Mouse (Mus musculus) 3134 (cell line): ENCODE data around the gene Samd8.

ENCODE experiments used
- DNase-seq: peaks from one replicate; pipeline ENCODE4 v3.0.0-alpha.2; 2011; ENCODE audit warnings: low spot score; ENCODE audit not compliant: insufficient read length; ENCODE audit errors: extremely low read depth

The Samd8 gene

DNA sequence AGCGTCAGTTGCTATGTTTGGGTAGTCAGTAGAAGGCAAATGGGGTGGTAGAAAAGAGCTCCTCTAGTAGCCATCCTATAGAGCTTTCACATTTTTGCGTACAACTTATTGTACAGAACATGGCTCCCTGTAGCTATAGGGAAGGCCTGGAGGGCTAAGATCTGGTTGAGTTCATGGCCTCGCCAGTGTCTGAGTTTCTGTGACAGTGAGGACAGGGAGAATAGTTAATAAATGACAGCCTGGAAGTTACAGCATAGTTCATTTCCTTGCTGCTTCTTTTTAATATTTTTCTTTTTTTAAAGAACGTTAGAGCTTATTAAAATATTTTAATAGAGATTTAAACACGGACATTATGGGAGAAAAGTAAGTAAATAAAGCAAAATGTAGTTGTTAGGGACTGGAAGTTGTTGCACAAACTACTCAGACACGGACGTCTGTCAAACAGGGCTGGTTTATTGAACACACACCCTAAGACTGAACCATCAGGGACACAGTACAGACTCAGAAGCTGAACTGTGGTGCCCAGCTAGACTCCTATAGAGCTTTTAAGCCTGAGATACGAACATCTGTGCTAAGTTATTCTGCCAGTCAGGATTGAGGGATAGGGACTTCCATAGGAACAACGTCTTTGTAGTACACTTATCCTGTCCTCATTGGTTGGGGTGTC, 40.4 kb downstream of the Samd8 start:
- DNase-seq: no peak

DNA sequence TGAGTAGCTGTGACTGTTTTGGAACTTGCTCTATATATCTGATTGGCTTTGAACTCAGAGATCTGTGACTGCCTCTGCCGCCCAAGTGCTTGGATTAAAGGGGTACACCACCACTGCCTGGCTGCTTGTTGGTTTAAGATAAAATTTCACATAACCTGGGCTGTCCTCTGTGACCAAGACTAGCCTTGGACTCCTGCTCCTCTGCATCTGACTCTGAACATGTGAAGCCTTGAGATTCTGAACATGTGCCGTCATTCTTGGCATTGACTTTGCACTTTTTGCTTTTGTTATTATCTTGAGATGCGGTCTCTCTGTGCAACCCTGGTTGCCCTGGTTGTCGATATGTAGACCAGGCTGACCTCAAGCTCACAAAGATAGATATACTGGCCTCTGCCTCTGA, 41.4 kb downstream of the Samd8 start:
- no peak for DNase-seq

DNA sequence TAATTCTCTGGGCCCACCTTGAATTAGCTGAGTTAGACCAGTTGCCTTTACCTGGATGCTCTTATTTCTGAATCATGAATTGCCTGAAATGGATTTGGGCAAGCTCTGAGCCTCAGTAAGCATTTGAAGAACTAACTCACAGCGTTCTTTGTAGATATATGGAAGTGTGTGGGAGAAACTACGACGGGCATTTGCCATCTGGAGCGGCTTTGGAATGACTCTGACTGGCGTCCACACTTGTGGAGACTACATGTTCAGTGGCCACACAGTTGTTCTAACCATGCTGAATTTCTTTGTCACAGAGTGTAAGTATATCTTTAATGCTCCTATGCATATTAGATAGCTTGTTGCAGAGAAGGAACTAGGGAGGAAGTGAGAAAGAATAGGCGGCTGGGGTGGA, 41.9 kb downstream of the Samd8 start:
- DNase-seq: no peak

DNA sequence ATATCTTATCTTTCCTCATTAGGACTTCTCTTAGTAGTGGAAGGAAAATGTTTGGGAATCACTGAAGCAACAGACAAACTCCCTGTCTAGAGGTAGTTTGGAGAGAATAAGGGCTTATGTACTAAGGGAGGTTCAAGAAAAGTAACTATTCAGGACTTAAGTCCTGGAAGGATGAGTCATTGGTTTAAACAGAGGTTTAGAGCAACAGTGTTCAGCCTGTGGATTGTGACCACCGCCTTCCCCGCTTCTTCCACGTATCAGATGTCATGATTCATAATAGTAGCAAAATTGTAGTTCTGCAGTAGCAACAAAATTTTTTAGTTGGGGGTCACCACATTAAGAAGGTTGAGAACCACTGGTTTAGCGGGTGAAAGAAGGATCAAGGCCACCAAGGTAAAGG, 50.3 kb downstream of the Samd8 start:
- DNase-seq: no peak

DNA sequence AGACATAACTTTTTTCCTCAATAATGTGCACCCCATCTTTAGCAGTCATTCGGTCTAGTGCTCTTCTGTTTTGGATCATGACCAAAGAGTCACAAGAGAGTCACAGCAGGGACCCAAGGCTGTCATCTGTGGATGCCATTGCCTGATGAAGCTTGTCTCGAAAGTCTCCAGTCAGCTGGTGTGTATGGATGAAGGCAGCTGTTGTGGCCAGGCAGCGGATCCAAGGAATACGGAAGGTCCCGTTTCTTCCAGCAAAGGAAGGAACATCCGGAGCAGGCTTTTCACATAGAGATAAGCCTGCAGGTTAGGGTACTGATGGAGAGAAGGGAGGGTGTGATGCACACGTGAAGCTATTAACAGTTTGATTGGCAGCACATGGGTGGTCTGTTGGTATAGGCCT, 51.3 kb downstream of the Samd8 start:
- no peak for DNase-seq

DNA sequence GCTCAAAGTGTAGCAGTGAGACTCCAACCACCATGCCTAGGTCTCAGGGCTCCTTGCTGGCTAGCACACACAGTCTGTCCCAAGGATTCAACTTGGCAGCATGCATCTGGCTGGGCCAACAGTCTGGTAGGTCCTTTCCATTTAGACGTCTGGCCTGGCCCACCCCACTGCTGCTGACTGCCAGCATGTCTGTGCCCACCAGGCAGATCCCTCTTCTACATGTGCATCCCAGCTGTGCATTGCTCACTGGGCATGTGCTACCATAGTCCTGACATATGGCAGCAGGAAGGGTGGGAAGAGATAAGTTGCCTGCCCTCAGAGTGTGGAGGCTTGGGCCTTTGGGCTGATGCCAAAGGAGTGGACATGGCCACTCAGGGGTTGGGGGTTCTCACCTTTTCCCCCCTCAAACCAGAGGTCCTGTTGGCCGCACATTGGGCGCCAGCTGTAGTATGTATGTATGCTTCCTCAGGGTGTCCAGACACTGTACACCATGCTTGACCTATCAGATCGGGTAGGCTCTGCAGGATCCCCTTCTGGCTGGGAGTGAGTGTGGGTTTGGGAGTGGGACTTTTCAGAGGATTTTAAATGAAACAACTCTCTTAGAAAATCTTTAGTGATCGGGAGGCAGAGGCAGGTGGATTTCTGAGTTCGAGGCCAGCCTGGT, 52.3 kb downstream of the Samd8 start:
- DNase-seq: no peak

DNA sequence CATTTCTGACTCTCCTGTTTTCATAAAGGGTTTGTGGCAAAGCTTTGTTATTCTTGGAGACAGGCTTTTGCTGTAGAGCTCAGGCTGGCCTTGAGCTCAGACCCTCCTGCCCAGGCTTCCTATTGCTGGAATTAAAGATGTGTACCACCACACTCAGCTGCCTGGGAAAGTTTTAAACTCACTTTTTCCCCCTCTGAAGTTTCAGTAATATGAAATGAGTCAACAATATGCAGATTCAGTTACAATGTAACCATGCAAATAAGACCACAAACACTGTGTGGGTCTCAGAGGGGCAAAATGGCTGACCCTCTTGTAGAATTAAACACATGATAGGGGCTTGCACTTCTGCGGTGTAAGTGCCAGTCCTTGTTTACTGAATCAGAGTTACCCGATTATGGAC, 55.9 kb downstream of the Samd8 start:
- DNase-seq: no peak

DNA sequence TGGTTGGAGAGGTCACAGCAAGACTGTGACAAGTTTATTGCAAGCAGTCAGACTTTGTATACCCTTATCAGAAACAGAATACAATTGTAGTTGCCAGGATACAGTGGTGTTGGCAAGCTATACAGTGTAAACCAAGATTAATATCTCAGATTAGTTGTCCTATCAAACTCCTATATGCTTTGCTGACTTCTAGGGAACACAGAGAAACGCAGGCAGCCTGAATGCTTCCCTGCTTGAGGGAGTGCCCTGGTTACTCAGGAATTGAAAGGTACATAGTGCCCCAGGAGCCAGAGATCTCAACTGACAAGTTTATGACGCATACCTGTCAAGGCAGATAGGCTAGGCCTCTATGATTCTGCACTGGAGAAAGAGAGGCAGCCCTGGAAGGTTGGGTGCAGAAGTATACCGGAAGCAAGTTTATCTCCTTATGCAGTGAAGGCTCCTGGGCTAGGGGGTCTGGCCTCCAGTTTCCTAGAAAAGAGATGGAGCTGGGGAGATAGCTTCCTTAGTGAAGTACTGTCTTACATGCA, 56.4 kb downstream of the Samd8 start:
- no peak for DNase-seq

DNA sequence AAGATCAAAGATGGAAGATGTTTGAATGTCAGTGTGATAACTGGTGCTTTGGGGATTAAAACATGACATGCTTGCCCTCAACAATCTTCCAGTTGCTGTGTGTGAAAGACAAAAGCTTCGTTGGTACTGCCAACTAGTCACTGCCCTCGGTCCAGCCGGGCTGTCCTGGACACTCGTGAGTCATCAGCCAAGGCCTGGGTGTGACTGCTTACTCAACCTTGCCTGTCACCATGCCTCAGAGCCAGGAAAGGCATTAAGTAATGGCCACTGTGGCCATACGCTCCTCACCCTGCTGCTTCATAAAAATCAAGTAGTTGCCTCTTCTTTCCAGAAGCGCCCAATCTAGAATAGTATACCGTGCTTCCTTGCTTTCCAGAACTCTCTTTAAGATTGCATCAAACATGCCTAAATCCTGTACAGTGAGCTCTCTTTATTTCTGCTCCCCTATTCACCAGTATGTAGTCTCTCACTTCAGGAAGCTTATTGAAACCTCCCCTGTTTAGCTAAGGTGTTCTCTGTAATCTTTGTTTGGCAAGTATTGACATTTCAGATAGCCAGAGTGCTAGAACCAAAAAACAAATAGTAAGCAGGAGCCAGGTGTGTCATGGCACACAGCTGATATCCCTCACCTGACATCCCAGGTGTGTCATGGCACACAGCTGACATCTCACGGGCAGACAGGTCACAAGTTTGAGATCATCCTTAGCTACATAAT, 58.0 kb downstream of the Samd8 start:
- DNase-seq: peak; percentile 70

DNA sequence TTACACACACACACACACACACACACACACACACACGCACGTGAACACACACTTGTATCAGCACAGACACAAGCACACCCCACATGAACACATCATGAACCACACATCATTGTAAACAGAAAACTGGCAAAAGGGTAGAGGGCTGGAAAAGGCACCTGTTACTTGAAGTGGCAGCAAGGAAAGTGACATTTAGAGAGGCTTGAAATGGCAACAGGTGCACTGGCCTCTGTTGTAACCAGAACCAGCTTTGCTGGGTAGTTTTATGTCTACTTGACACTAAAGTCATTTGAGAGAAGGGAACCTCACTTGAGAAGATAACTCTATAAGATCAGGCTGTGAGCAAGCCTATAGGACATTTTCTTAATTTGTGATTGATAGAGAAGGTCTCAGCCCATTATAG, 59.1 kb downstream of the Samd8 start:
- no peak for DNase-seq

DNA sequence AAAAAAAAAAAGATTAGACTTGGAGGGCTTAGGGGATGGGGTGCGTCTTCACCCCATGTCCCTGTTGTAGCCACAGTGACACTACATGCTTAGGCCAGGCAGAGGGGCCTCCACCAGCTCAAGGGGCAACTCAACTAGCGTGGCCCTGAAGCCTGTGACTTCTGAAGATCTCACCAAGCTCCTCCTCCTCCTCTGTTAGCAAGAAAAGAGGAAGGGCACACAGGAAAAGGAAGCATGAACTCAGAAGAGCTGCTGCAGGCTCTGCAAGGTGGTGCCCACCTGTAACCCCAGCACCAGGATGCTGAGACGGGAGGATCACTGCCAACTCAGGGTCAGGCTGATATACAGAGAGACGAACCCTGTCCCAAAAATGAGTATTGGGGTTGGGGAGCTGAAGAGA, 61.0 kb downstream of the Samd8 start:
- no peak for DNase-seq

DNA sequence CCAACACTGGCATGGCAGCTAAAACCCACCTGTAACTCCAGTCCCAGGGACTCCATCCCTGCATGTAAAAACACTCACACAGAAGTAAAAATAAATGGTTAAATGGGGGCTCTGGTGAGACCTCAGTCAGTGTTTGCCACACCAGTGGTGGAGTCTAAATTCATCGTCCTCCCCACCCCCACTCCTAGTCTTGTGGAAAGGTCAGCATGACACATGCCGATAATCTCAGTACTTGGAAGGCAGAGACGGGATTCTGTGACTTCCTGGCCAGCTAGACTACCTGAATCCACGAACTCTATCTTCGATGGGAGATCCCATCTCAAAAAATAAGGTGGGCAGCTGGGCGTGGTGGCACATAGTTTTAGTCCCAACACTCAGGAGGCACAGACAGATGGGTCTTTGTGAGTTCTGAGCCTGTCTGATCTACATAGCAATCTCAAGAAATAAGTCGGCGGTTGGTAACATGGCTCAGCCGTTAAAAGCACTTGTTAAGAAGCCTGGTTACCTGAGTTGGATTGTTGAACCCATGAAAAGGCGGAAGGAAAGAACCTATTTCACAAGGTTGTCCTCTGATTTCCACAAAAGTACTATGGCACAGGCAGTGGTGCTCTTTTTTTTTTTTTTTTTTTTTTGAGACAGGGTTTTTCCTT, 61.5 kb downstream of the Samd8 start:
- no peak for DNase-seq

DNA sequence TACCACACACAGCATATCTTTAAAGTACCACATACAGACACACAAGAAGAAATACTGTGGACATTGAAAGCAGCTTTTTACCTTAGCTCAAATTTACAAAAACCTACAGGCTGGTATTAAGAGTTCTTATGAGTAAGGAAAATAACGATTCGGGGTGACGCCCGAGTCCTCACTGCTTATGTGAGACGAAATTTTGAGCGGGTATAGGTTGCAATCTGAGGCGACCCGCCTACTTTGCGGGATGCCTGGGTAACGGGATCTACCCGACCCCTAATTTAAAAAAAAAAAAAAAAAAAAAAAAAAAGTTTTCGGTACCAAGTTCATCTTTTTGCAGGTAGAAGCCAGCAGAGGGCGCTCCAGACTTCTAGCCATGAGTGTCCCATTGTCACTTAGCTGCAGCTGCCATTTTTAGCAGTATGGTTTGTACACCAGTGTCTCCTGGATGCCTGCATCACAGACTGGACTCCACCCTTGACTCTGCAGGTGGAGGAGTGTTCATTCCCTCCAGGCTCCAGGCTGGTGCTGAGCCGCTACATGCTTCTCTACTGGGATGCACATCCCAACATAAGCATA, 62.3 kb downstream of the Samd8 start:
- peak; percentile 32 for DNase-seq

DNA sequence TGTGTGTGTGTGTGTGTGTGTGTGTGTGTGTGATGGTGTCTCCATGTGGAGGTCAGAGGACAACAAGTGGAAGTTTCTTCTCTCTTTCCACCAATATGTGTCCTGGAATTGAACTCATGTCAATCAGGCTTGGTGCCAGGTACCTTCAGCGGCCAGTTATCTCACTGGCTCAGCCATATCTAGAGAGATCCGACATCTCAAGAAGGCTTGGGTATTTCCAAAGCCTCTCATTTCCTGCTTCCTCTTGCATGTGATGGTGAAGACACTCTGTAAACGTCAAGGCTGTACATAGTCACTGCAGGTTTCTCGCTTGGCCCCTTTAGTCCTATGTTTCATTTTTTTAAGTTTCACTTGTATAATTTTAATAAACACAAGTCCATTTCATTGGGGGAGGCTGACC, 62.9 kb downstream of the Samd8 start:
- DNase-seq: no peak

DNA sequence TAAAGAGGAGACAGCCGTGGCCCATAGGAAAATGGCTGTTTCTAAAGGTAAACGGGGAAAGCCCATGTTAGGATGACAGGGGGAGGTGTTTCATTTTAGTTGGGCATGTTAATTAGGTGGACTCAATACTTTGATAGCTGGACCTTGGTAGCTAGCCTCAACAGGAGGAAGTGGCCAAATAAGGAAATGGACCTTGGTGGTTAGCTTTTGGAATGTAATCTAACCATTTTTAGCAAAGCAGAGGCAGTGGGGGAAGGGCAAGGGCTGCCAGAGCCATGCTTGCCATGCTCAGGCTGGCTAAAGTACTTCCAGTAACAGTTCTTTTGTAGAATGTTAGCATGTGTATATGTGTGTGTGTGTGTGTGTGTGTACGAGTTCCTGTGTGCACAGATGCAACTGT, 63.5 kb downstream of the Samd8 start:
- peak; percentile 18 for DNase-seq

DNA sequence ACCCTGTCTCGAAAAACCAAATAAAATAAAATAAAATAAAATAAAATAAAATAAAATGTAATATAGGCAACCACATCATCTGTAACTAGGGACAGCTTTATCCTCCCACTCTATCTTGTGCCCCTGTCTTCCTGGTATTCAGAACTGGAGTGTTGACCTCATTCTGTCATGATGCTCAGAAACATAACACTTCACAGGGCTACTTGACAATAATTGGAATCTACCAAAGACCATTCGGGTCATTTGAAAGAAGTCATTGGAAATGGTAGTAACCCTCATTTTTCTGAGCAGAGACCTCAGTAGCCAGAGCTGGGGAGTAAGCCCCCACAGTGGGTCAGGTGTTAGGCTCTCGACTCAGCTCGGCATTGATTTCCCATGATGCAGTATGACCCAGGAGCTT, 64.3 kb downstream of the Samd8 start:
- DNase-seq: no peak

DNA sequence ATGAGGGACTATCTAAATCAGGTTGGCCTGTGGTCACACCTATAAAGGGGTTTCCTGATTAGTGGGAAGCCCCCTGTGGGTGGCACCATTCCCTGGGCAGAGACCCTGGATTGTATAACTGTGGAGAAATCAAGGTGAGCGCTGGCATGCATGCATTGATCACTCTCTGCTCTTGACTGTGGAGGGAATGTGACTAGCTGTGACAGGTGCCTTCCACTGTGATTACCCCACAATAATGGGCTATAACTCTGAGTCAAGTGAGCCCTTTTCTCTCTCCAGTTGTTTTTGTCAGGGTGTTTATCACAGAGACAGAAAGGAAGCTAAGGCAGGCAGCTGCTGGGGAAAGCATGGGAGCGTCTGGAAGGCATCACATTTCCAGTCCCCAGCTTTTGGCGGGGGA, 65.9 kb downstream of the Samd8 start:
- DNase-seq: no peak

DNA sequence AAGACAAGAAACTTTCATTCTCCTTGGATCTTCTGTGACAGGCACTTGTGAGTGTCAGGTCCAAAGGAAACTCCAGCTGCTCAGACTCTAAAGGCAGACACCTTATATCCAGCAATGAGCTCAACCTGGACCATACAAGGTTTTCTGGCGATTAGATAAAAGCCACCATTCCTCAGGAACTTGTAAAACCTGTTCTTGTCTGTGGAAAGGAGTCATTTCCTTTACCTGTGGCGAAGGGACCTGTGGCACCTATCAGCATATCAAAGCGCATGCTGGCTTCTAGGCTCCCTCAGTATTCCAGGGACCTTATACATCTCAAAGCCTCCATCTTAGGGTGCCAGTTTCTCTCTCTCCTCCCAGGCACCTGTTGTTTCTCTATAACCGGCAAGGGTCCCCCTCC, 67.1 kb downstream of the Samd8 start:
- no peak for DNase-seq

DNA sequence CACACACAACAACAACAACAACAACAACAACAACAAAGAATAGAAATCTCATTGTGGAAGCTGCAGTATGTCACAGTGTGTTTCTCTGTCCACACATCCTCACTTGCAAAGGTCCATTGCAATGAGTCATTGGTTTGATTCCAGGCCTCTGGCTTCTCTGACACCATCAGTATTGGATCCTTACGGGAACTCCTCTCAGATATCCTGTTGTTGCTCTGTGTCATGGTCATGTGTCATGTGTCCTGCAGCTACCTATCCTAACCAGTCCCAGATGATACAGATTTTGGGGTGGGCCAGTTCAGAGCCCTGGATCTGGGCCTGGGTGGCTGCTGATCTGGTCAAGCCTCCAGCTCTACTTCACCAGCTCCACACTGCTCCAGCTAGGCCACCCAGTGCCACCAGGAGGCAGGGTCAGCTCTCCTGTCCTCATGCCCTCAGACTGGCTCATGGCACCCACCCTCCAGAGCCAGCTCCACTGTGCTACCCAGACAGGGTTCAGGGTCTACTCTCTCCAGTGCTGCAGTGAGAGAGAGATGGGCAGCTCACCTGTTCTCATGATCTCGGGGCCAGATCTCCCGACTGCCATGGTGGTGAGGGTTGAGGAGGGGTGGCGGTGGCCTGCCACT, 70.7 kb downstream of the Samd8 start:
- peak; percentile 65 for DNase-seq

DNA sequence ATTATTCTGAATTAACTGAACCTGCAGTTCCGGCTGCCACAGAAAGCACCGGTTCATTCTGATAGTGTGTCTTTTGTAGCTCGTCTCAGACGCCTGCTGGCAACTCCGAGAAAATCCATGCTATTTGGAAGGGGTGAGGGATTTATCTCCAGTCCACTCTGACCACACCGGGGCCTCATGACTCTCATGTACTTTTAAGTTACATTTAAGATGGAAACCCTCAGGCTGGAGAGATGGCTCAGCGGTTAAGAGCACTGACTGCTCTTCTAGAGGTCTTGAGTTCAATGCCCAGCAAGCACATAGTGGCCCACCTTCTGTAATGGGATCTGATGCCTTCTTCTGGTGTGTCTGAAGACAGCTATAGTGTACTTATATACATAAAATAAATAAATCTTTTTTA, 72.0 kb downstream of the Samd8 start:
- no peak for DNase-seq
